Mouse (Mus musculus) kidney, embryonic 14.5 days (tissue): ENCODE results near the gene Frs2. TPM values are rescaled to one million over a fixed set of nuclear protein-coding genes. Genes with fewer than 3 reads are reported as not detected.

Source experiments
- ATAC-seq: fragments of 200-750 bp; cut with Nextera tagmentation; 2 replicates; pipeline ENCODE4 v1.8.0; 2017; ENCODE audit warnings: moderate number of reproducible peaks, mild to moderate bottlenecking, moderate TSS enrichment, moderate library complexity; ENCODE audit not compliant: low FRiP score, low TSS enrichment
- H3K27ac ChIP-seq: fragments of 300-500 bp; sonication (generic); 2 replicates; pipeline ENCODE4 v1.5.1; 2014; ENCODE audit warnings: low read depth, mild to moderate bottlenecking, low read length, moderate library complexity, mixed read lengths
- H3K27me3 ChIP-seq: fragments of 300-500 bp; sonication (generic); 2 replicates; pipeline ENCODE4 v1.6.1; 2014; ENCODE audit warnings: mild to moderate bottlenecking, low read length; ENCODE audit not compliant: control insufficient read depth, insufficient read depth
- H3K36me3 ChIP-seq: fragments of 300-500 bp; sonication (generic); 2 replicates; pipeline ENCODE4 v1.6.1; 2014; ENCODE audit warnings: low read length, mixed read lengths; ENCODE audit not compliant: control insufficient read depth, insufficient read depth
- H3K4me1 ChIP-seq: fragments of 300-500 bp; sonication (generic); 2 replicates; pipeline ENCODE4 v1.6.1; 2014; ENCODE audit warnings: low read length, mixed read lengths; ENCODE audit not compliant: control insufficient read depth, insufficient read depth
- H3K4me2 ChIP-seq: fragments of 300-500 bp; sonication (generic); replicated peaks from 2 replicates; pipeline ENCODE4 v1.6.1; 2014; ENCODE audit warnings: low read depth, mild to moderate bottlenecking, low read length
- H3K4me3 ChIP-seq: fragments of 300-500 bp; sonication (generic); 2 replicates; pipeline ENCODE4 v1.5.1; 2014; ENCODE audit warnings: mild to moderate bottlenecking, low read length
- H3K9ac ChIP-seq: fragments of 300-500 bp; sonication (generic); 2 replicates; pipeline ENCODE4 v1.6.1; 2014; ENCODE audit warnings: low read depth, mild to moderate bottlenecking, low read length, moderate library complexity
- H3K9me3 ChIP-seq: fragments of 300-500 bp; sonication (generic); 2 replicates; pipeline ENCODE4 v1.6.1; 2016; ENCODE audit warnings: low read length; ENCODE audit not compliant: control insufficient read depth
- WGBS: fragments of 180-500 bp; shearing (Covaris S2); extraction: QIAGEN DNeasy Blood & Tissue Kit; methylation state at CpG from one replicate; pipeline ENCODE4 v1.1.7; 2014; 5-methylcytosine and 5-hydroxymethylcytosine counted together
- polyA plus RNA-seq: library from polyadenylated mRNA; unstranded; fragments of >200 nt; fragmentation: Nextera tagmentation; extraction: Ambion mirVana; gene quantifications from 2 replicates; pipeline ENCODE4 v1.2.1, GENCODE M21; 2014

Gene Frs2
- 25.4 and 28.0 TPM in 2 replicates for polyA plus RNA-seq

DNA sequence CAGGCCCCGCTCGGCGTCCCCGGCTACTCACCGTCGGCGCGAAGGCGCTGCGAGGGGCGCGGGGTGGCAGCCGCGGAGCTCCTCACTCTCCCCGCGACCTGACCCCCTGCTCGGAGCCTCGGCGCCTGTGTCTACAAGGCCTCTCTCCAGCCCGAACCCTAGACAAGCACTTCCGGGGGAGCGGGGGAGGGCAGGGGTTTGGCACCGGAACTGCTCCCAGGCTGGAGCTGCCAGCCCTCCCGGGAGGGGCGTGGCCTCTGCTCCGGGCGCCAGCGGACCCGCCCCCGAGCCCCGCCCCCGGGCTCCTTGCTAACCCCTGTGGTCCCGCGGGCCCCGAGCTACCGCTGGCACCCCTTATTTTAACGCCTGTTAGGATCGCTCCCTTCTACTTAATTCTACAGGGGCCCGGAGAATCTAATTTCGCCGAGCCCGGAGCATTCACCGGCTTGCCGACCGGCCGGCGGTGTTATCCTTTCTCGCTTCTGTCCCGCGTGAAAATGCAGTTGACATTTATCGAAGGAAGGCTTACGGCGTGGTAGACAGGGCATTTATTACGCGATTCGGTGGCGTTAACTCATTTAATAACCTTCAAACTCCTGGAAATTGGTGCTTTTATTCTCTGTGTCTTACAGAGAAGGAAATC lies at the start of gene Frs2:
Gene Frs2 (minus strand): TSS at position 174 of the 643 bp plus-strand sequence.
- H3K4me1 ChIP-seq = peaks cover 35% of the 10 kb centered on the region
- peak within 1 kb of the TSS; percentile 79 for H3K27ac ChIP-seq
- ATAC-seq = peak; percentile 97
- peak within 1 kb of the TSS; percentile 83 for H3K4me2 ChIP-seq
- no peaks in the 10 kb centered on the region for H3K27me3 ChIP-seq
- H3K4me3 ChIP-seq = peak within 1 kb of the TSS; percentile 97
- H3K9me3 ChIP-seq = no peaks in the 10 kb centered on the region
- no peaks in the 10 kb centered on the region for H3K36me3 ChIP-seq
- H3K9ac ChIP-seq = peak within 1 kb of the TSS; percentile 94
- WGBS = under 1% methylated on average over 53 of the region's 57 CpGs

GRCm38 (mm10) chr10:117196696-117197095 lies 48.4 kb upstream of the Frs2 start:
- WGBS = 89% methylated on average over 3 of the region's 3 CpGs
- H3K4me2 ChIP-seq = no peak overlapping the region
- H3K36me3 ChIP-seq = no peaks in the 10 kb centered on the region
- H3K27ac ChIP-seq = no peak overlapping the region
- no peak overlapping the region for H3K4me3 ChIP-seq
- H3K9ac ChIP-seq = no peak overlapping the region
- no peaks in the 10 kb centered on the region for H3K9me3 ChIP-seq
- ATAC-seq = no peak
- H3K4me1 ChIP-seq = no peaks in the 10 kb centered on the region
- no peaks in the 10 kb centered on the region for H3K27me3 ChIP-seq

GRCm38 (mm10) chr10:117195748-117196147 lies 47.4 kb upstream of the Frs2 start:
- no peak overlapping the region for H3K27ac ChIP-seq
- no peaks in the 10 kb centered on the region for H3K9me3 ChIP-seq
- no peaks in the 10 kb centered on the region for H3K27me3 ChIP-seq
- H3K36me3 ChIP-seq = no peaks in the 10 kb centered on the region
- no peak overlapping the region for H3K4me2 ChIP-seq
- no peak for ATAC-seq
- H3K4me3 ChIP-seq = no peak overlapping the region
- no peaks in the 10 kb centered on the region for H3K4me1 ChIP-seq
- 97% methylated on average over 4 of the region's 4 CpGs for WGBS
- H3K9ac ChIP-seq = no peak overlapping the region

DNA sequence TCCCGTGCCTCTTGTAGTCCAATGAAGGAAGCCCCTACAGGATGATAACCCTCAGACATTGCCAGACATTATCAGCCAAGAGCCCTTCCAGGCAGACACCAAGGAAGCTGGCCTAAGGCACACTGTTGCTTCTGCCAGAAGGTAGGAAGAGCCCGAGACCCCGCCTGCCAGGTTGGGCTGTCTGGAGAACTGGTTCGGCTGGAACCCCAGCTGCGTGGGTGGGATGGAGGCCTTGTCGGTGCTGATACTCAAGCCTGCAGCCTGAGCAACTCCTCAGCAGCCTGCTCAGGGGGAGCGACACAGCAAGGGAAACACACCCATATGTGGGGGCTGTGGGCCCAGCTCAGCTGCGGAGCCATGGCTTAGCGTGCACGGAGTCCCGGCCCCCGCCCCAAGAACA lies 46.7 kb upstream of the Frs2 start:
- H3K36me3 ChIP-seq = no peaks in the 10 kb centered on the region
- ATAC-seq = no peak
- H3K4me1 ChIP-seq = no peaks in the 10 kb centered on the region
- H3K9me3 ChIP-seq = no peaks in the 10 kb centered on the region
- no peaks in the 10 kb centered on the region for H3K27me3 ChIP-seq
- no peak overlapping the region for H3K9ac ChIP-seq
- H3K4me3 ChIP-seq = no peak overlapping the region
- H3K4me2 ChIP-seq = no peak overlapping the region
- WGBS = 88% methylated on average over 12 of the region's 12 CpGs
- no peak overlapping the region for H3K27ac ChIP-seq

DNA sequence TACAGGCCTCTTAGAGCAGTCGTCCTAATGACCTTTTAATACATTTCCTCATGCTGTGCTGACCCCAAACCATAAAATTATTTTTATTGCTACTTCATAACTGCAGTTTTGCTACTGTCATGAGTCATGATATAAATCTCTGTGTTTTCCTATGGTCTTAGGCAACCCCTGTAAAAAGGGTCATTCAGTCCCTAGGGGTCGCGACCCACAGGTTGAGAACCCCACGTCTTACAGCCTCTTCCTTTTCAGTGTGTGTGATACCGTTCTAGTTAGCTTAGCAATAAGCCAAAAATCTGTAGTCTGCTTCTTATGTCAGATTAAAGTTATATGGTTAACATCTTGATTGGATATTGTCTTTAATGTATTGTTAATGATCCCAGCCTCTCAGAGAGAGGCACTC lies 45.0 kb upstream of the Frs2 start:
- no peak for ATAC-seq
- Histone ChIP-seq H3K9me3 (no peaks in the 10 kb centered on the region), H3K4me2 (no peak overlapping the region), H3K4me1 (no peaks in the 10 kb centered on the region), H3K27ac (no peak overlapping the region), H3K4me3 (no peak overlapping the region), H3K36me3 (no peaks in the 10 kb centered on the region), H3K27me3 (no peaks in the 10 kb centered on the region), H3K9ac (no peak overlapping the region)
- 71% methylated on average over 5 of the region's 5 CpGs for WGBS

- H3K36me3 ChIP-seq = no peaks in the 10 kb centered on the region
- H3K9ac ChIP-seq = no peak overlapping the region
- no peak overlapping the region for H3K4me2 ChIP-seq
- no peaks in the 10 kb centered on the region for H3K9me3 ChIP-seq
- no peak overlapping the region for H3K27ac ChIP-seq
- 73% methylated on average over 9 of the region's 9 CpGs for WGBS
- no peak overlapping the region for H3K4me3 ChIP-seq
- no peak for ATAC-seq
- H3K4me1 ChIP-seq = no peaks in the 10 kb centered on the region
- no peaks in the 10 kb centered on the region for H3K27me3 ChIP-seq
Measured at GRCm38 (mm10) chr10:117185399-117186089, 37.2 kb upstream of the Frs2 start.

DNA sequence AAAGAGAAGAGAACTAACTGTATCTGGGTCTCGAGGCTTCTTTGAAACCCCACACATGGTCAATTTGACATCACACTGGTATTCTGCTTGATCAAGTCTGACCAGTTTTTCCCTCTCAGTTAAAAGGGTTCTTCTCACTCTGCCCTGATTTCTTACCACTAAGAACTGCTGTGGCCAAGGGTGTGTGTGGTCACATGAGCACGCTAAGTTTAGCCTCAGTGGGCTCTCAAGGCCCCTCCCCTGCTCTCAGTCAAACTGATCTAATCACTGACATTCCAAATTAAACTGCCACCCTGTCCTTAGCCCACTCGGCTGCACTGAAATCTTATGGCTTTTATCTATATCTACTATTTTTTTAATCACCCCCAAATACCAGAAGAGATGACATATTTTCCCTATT lies 32.8 kb upstream of the Frs2 start:
- Histone ChIP-seq H3K9ac (no peak overlapping the region), H3K27me3 (no peaks in the 10 kb centered on the region), H3K9me3 (no peaks in the 10 kb centered on the region), H3K4me2 (no peak overlapping the region), H3K4me3 (no peak overlapping the region), H3K4me1 (no peaks in the 10 kb centered on the region), H3K27ac (no peak overlapping the region), H3K36me3 (no peaks in the 10 kb centered on the region)
- 27% methylated on average over 3 of the region's 3 CpGs for WGBS
- ATAC-seq = no peak

DNA sequence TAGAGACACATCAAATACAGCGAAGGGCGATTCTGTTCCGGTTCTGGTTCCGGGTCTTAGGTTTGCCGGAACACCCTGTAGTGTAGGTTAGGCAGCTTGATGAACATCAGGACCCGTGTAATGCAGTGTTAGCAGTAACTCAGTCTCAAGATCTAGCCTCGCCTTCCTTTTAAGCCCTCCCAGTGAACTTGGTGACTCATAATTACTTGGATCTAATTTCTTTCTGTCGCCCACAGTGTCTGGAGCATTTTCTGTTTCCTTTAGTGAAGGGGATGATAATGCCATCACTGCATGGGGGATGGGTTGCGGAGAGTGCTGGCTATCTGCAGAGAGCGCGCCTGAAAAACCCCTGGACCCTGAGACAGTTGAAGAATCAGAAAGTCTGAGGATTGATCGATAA lies 26.3 kb upstream of the Frs2 start:
- Histone ChIP-seq H3K36me3 (no peaks in the 10 kb centered on the region), H3K27ac (no peak overlapping the region), H3K9me3 (no peaks in the 10 kb centered on the region), H3K4me2 (no peak overlapping the region), H3K9ac (no peak overlapping the region), H3K27me3 (no peaks in the 10 kb centered on the region), H3K4me3 (no peak overlapping the region), H3K4me1 (no peaks in the 10 kb centered on the region)
- no peak for ATAC-seq
- WGBS = 68% methylated on average over 12 of the region's 12 CpGs
